Mouse (Mus musculus): Measurements from ENCODE around the gene Gm5797. TPM values are rescaled to one million over a fixed set of nuclear protein-coding genes. Genes with fewer than 3 reads are reported as not detected.

Gene Gm5797
- polyA plus RNA-seq (2017; shearing (Covaris generic)) = not detected

GRCm38 (mm10) chr14:7332295-7332694 is at the start of gene Gm5797:
Gene Gm5797 (minus strand): TSS chr14:7332395.

GRCm38 (mm10) chr14:7365034-7365433 is 32.8 kb upstream of the Gm5797 start, which contains the start of gene Gm8374:
Gene Gm8374 (minus strand): TSS chr14:7365134.

GRCm38 (mm10) chr14:7314661-7315060 is 17.5 kb downstream of the Gm5797 start, which contains the start of gene Gm3739:
Gene Gm3739 (minus strand): TSS chr14:7315049.

Other genes starting within 250 kb of the Gm5797 start
- gene Gm3696, start 231.8 kb downstream of the Gm5797 start, polyA plus RNA-seq (2017; shearing (Covaris generic)) = 3.1 TPM
- gene Gm6676, start 207.0 kb downstream of the Gm5797 start, polyA plus RNA-seq (2017; shearing (Covaris generic)) = not detected
- 9.9 TPM for gene Gm3512, start 157.9 kb downstream of the Gm5797 start, polyA plus RNA-seq (2017; shearing (Covaris generic))
- not detected for gene Gm16434, start 137.9 kb downstream of the Gm5797 start, polyA plus RNA-seq (2017; shearing (Covaris generic))
- gene Gm3727, start 67.7 kb downstream of the Gm5797 start, polyA plus RNA-seq (2017; shearing (Covaris generic)) = not detected
- 11.5 TPM for gene Gm3739, start 17.3 kb downstream of the Gm5797 start, polyA plus RNA-seq (2017; shearing (Covaris generic))
- gene Gm8374, start 32.7 kb upstream of the Gm5797 start, polyA plus RNA-seq (2017; shearing (Covaris generic)) = not detected
- gene Gm3755, start 118.5 kb upstream of the Gm5797 start, polyA plus RNA-seq (2017; shearing (Covaris generic)) = not detected
- gene Gm3752, start 151.4 kb upstream of the Gm5797 start, polyA plus RNA-seq (2017; shearing (Covaris generic)) = 4.7 TPM
- 1.5 TPM for gene Gm3558, start 236.2 kb upstream of the Gm5797 start, polyA plus RNA-seq (2017; shearing (Covaris generic))